Mouse (Mus musculus) small intestine, adult 10 weeks (tissue): ENCODE measurements around the gene Pou5f2. TPM values are rescaled to one million over a fixed set of nuclear protein-coding genes. Genes with fewer than 3 reads are reported as not detected.

ENCODE experiments used
- polyA plus RNA-seq: library from polyadenylated mRNA; stranded (reverse); fragments of 350-450 nt; fragmentation: Illumina TruSeq; extraction: RNeasy Lipid Tissue Mini Kit (QIAGEN cat#74804); gene quantifications from one replicate; pipeline ENCODE4 v1.2.3, GENCODE M21; 2014; ENCODE audit warnings: low replicate concordance

The Pou5f2 gene
- polyA plus RNA-seq, result not detected

GRCm38 (mm10) chr13:78024683-78025294 is at the start of gene Pou5f2:
Gene Pou5f2, plus strand, starts transcription at chr13:78024902.

Other genes with a start within 250 kb of the Pou5f2 start
- 0.37 TPM for gene Nr2f1, start 174.9 kb downstream of the Pou5f2 start, polyA plus RNA-seq